Mouse (Mus musculus): ENCODE data around the gene Tnip3. TPM values are rescaled to one million over a fixed set of nuclear protein-coding genes. Genes with fewer than 3 reads are reported as not detected.

Tnip3 gene
- polyA plus RNA-seq, 1 experiment = not detected

DNA sequence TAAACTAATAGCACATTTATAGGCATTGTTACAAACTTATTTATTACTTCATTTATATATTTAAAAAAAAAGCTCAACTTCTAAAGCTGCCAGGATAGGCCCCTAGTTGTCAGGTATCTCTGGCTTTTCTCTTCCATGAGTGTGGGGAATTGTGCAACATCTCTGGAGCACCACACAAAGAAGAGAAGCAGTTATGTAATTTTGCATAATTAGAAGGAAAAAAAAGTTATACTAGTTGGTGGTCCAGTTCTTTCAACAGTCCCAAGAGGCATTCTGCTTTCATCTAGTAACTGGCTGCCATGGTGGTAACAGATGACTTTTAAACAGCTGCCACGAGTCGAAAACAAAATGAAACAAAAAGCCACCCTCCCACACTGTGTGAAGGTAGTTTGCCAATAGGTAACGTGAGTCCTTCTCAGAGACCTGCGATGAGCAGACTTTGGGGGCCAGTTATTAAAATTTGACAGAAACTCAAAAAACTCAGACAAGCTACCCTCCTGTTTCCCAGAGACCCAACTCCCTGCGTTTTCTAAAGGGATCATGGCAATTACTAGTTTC, 12.3 kb downstream of the Tnip3 start:
- WGBS = 66% methylated on average over 5 of the region's 5 CpGs
- Histone ChIP-seq H3K4me3 (ENCODE audit: insufficient read depth, low read depth, low read length) (no peak overlapping the region), H3K27ac (ENCODE audit: insufficient read depth, low read depth, low read length) (no peak overlapping the region), H3K4me1 (ENCODE audit: control insufficient read depth, insufficient read depth, low read length) (no peaks in the 10 kb centered on the region)
- TF ChIP-seq CTCF (IDR thresholded peaks at IDR 0.05; ENCODE audit: insufficient read depth, low read depth, low read length) = no peak
- no peak for TF ChIP-seq POLR2A (IDR thresholded peaks at IDR 0.05; ENCODE audit: insufficient read depth, low read depth, low read length)

DNA sequence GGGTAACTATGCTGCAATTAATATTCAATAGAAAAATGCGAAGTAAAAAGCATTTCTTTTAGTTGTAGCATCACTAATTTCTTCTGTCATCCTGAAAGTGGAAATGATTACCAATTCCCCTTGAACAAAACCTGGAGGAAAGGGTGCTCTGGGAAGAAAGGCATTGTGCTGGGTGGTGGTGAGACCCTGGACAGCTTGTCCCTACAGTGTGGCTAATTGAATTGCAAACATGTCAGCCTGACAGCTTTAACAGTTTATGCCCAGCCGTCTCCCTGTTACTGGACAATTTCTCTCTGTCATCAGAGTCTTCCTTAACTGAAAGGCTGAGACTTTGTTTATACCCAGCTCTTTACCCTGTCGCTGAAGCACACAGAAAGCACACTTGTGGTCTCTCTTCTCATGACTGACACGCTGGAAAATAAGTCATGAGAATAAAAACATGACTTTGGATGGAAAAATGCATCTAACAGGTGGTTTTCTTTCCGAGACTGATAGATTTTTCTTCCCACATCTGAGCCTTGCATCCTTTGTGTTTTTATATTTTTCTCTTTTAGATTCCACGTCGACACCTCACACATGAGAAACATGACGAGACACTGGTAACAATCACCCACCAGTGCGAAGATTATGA, 13.0 kb downstream of the Tnip3 start:
- H3K4me1 ChIP-seq (ENCODE audit: control insufficient read depth, insufficient read depth, low read length) = no peaks in the 10 kb centered on the region
- 73% methylated on average over 9 of the region's 9 CpGs for WGBS
- TF ChIP-seq CTCF (IDR thresholded peaks at IDR 0.05; ENCODE audit: insufficient read depth, low read depth, low read length) (no peak), POLR2A (IDR thresholded peaks at IDR 0.05; ENCODE audit: insufficient read depth, low read depth, low read length) (no peak)
- H3K27ac ChIP-seq (ENCODE audit: insufficient read depth, low read depth, low read length) = no peak overlapping the region
- no peak overlapping the region for H3K4me3 ChIP-seq (ENCODE audit: insufficient read depth, low read depth, low read length)

DNA sequence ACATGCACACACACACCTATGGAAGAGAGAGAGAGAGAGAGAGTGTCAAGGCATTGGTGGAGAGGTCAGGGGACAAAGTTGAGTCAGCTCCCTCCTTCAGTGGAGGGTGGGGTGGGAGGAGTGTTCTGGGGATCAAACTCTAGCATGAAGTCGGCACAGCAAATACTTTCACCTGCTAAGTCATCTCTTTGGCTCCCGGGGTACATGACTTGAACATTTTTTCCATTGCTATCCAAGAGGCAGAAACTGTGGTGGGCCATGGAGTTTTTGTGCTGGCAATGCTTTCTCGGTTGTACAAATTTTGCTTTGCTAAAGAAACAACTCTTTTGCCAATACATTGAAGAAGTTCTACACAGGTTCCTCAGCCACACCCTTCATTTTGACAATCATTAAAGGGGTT, 13.8 kb downstream of the Tnip3 start:
- no peaks in the 10 kb centered on the region for H3K4me1 ChIP-seq (ENCODE audit: control insufficient read depth, insufficient read depth, low read length)
- 80% methylated on average over 3 of the region's 3 CpGs for WGBS
- H3K4me3 ChIP-seq (ENCODE audit: insufficient read depth, low read depth, low read length) = no peak overlapping the region
- TF ChIP-seq POLR2A (IDR thresholded peaks at IDR 0.05; ENCODE audit: insufficient read depth, low read depth, low read length) (no peak), CTCF (IDR thresholded peaks at IDR 0.05; ENCODE audit: insufficient read depth, low read depth, low read length) (no peak)
- no peak overlapping the region for H3K27ac ChIP-seq (ENCODE audit: insufficient read depth, low read depth, low read length)

DNA sequence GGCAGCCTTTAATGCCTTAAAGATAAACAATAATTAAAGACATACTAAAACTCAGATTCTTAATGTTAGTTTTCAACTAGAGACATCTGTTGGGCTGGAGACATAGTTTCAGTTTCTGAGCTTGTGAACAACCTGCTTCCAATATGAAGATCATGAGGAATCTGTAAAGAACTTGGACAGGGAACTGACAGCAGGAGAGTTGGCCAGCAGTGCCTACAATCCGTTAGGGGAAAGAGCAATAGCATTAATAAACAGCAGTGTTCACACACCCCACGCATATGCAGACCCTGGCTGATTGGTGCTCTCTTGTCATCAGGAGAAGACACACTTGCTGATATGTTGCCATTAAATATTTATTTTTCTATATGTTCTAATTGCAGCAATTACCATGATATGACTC, 15.0 kb downstream of the Tnip3 start:
- 67% methylated on average over 2 of the region's 2 CpGs for WGBS
- Histone ChIP-seq H3K27ac (ENCODE audit: insufficient read depth, low read depth, low read length) (no peak overlapping the region), H3K4me3 (ENCODE audit: insufficient read depth, low read depth, low read length) (no peak overlapping the region), H3K4me1 (ENCODE audit: control insufficient read depth, insufficient read depth, low read length) (no peaks in the 10 kb centered on the region)
- TF ChIP-seq POLR2A (IDR thresholded peaks at IDR 0.05; ENCODE audit: insufficient read depth, low read depth, low read length) = no peak
- TF ChIP-seq CTCF (IDR thresholded peaks at IDR 0.05; ENCODE audit: insufficient read depth, low read depth, low read length) = no peak

DNA sequence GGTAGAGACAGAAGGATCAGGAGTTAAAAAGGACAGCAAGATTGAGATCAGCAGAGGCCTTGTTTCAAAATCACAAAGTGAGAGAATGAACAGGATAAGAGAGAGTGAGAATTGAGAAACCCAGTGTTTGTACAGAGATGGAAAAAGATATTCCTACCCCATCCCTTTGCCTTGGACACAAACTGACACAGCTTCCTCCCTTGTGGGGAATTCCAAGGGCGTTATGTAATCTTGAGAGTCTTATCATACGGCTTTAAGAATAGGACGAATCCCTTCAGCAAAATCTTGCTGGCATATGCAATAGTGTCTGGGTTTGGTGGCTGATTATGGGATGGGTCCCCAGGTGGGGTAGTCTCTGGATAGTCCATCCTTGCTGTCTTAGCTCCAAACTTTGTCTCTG, 16.0 kb downstream of the Tnip3 start:
- H3K27ac ChIP-seq (ENCODE audit: insufficient read depth, low read depth, low read length) = no peak overlapping the region
- 89% methylated on average over 3 of the region's 3 CpGs for WGBS
- TF ChIP-seq POLR2A (IDR thresholded peaks at IDR 0.05; ENCODE audit: insufficient read depth, low read depth, low read length) (no peak), CTCF (IDR thresholded peaks at IDR 0.05; ENCODE audit: insufficient read depth, low read depth, low read length) (no peak)
- H3K4me3 ChIP-seq (ENCODE audit: insufficient read depth, low read depth, low read length) = no peak overlapping the region
- no peaks in the 10 kb centered on the region for H3K4me1 ChIP-seq (ENCODE audit: control insufficient read depth, insufficient read depth, low read length)

DNA sequence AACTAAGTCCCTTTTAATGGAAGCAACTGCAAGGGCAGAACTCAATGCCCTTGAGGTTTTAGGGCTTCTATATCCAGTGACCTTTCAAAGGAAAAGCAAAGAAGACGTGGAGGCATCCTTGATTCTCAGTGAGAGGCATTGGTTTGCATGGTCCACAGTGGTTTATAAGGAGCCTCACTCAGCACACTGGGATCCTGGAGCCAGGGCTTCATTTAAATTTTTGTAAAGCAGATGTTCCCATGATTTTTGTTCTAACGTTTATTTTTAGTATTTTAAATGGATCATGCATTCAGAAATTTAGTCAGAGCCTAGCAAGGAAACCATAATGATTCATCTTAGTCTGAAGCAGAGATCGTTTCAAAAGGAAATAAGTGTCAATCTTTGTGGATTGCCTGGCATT, 17.3 kb downstream of the Tnip3 start:
- Histone ChIP-seq H3K27ac (ENCODE audit: insufficient read depth, low read depth, low read length) (no peak overlapping the region), H3K4me1 (ENCODE audit: control insufficient read depth, insufficient read depth, low read length) (no peaks in the 10 kb centered on the region), H3K4me3 (ENCODE audit: insufficient read depth, low read depth, low read length) (no peak overlapping the region)
- WGBS = 31% methylated on average over 3 of the region's 3 CpGs
- TF ChIP-seq POLR2A (IDR thresholded peaks at IDR 0.05; ENCODE audit: insufficient read depth, low read depth, low read length) (no peak), CTCF (IDR thresholded peaks at IDR 0.05; ENCODE audit: insufficient read depth, low read depth, low read length) (no peak)

DNA sequence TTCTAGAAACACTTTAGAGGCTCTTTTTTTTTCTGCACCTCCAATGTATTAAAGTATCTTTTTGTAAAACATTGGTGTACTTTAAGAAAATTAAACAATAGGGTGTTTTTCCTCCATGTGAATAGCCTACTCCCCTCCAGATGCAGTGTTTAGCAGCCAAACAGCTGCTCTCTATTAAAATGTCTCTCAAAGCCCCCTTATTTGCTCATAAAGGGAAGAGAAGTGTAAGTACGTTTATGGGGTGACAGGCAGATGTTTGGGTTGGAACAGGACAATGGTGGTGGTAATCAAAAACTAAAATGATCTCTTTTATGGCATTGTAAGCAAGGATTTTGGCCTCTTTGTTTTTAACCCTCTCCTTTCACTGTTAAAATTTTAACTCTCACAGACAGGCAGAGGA, 17.8 kb downstream of the Tnip3 start:
- Histone ChIP-seq H3K4me3 (ENCODE audit: insufficient read depth, low read depth, low read length) (no peak overlapping the region), H3K27ac (ENCODE audit: insufficient read depth, low read depth, low read length) (no peak overlapping the region), H3K4me1 (ENCODE audit: control insufficient read depth, insufficient read depth, low read length) (no peaks in the 10 kb centered on the region)
- TF ChIP-seq CTCF (IDR thresholded peaks at IDR 0.05; ENCODE audit: insufficient read depth, low read depth, low read length) = no peak
- TF ChIP-seq POLR2A (IDR thresholded peaks at IDR 0.05; ENCODE audit: insufficient read depth, low read depth, low read length) = no peak
- WGBS = 30% methylated on average over 1 of the region's 1 CpGs

DNA sequence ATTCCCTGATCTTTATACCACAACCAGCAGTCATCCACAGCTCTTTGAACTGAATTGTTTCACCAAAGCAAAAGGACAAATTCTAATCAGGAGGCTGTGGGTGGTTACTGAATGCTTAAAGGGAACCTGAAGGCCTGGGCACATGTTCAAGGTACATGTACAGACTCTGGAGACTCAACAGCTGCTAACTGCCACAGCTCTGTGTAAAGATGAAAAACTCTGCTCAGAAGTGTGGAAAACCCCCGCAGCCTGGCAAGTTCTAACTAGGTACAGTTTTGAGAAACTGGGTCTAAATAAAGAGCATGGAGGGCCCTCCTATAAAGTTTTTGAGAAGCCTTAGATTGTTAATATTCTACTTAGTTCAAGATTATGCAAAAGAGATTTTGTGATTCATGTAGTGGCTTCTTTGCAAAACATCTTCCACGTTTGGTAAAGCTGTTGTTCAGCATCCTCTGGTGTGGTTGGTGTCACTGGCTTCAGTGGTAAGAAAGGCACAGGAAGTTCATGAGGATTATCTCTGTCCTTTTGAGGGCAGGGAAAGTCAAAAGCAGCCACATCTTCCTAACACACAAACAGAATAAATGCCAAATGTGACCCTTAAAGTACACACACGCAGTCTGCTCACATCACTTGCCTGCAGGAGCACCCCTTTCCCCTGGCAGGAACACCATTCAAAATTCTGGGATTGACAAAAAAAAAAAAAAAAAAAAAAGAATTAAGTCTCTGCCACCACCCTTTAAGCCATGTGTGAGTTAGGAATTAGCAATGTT, 39.0 kb downstream of the Tnip3 start:
- no peak overlapping the region for H3K27ac ChIP-seq (ENCODE audit: insufficient read depth, low read depth, low read length)
- H3K4me3 ChIP-seq (ENCODE audit: insufficient read depth, low read depth, low read length) = no peak overlapping the region
- no peak for TF ChIP-seq POLR2A (IDR thresholded peaks at IDR 0.05; ENCODE audit: insufficient read depth, low read depth, low read length)
- no peak for TF ChIP-seq CTCF (IDR thresholded peaks at IDR 0.05; ENCODE audit: insufficient read depth, low read depth, low read length)
- WGBS = 74% methylated on average over 3 of the region's 3 CpGs
- H3K4me1 ChIP-seq (ENCODE audit: control insufficient read depth, insufficient read depth, low read length) = no peaks in the 10 kb centered on the region

DNA sequence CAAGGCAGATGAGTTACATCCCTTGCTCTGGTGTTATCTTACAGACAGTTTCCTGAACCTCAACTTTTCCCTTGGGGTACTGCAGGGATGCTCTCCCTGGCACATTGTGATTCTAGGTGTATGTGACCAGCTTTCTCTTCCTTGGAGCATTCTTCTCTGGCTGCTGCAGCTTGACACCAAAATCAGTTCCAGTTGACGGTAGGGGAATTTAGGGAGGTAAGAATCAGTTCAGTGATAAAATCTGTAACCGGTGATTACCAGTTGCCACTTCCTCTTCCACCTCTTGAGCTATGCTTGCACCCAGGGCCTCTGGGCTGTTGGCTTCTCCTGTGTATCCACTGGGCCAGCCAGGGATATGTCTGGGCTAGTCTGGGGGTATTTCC, 39.5 kb downstream of the Tnip3 start:
- WGBS = 86% methylated on average over 2 of the region's 2 CpGs
- H3K4me3 ChIP-seq (ENCODE audit: insufficient read depth, low read depth, low read length) = no peak overlapping the region
- TF ChIP-seq CTCF (IDR thresholded peaks at IDR 0.05; ENCODE audit: insufficient read depth, low read depth, low read length) = no peak
- TF ChIP-seq POLR2A (IDR thresholded peaks at IDR 0.05; ENCODE audit: insufficient read depth, low read depth, low read length) = no peak
- H3K4me1 ChIP-seq (ENCODE audit: control insufficient read depth, insufficient read depth, low read length) = no peaks in the 10 kb centered on the region
- H3K27ac ChIP-seq (ENCODE audit: insufficient read depth, low read depth, low read length) = no peak overlapping the region

All from olfactory bulb, adult 2 months (tissue).